Mouse (Mus musculus): Measurements from ENCODE around the gene 2010003K11Rik.
A peak's percentile ranks its signal among the peaks of the same experiment; 100 is the strongest.

The 2010003K11Rik gene

GRCm38 (mm10) chr19:4498062-4498933, at the start of gene 2010003K11Rik:
2010003K11Rik (minus strand) TSS chr19:4498583.
- DNase-seq (ENCODE audit: low spot score in 2 of 2) = no peak

- DNase-seq (ENCODE audit: low spot score in 2 of 2) = no peak
These were observed 49.4 kb upstream of the 2010003K11Rik start for GRCm38 (mm10) chr19:4547801-4548200.

GRCm38 (mm10) chr19:4545841-4546240, 47.5 kb upstream of the 2010003K11Rik start:
- DNase-seq (ENCODE audit: low spot score in 2 of 2) = no peak

- no peak for DNase-seq (ENCODE audit: low spot score in 2 of 2)
These were observed 46.7 kb upstream of the 2010003K11Rik start for GRCm38 (mm10) chr19:4545091-4545490.

- no peak for DNase-seq (ENCODE audit: low spot score in 2 of 2)
These were observed 43.7 kb upstream of the 2010003K11Rik start for GRCm38 (mm10) chr19:4542081-4542480.

- no peak for DNase-seq (ENCODE audit: low spot score in 2 of 2)
These were observed 42.6 kb upstream of the 2010003K11Rik start for GRCm38 (mm10) chr19:4540992-4541391.

- DNase-seq (ENCODE audit: low spot score in 2 of 2) = no peak
These were observed 41.9 kb upstream of the 2010003K11Rik start for GRCm38 (mm10) chr19:4540263-4540662.

GRCm38 (mm10) chr19:4536606-4537005, 38.2 kb upstream of the 2010003K11Rik start:
- no peak for DNase-seq (ENCODE audit: low spot score in 2 of 2)

- no peak for DNase-seq (ENCODE audit: low spot score in 2 of 2)
These were observed 37.5 kb upstream of the 2010003K11Rik start for GRCm38 (mm10) chr19:4535922-4536321.

DNA sequence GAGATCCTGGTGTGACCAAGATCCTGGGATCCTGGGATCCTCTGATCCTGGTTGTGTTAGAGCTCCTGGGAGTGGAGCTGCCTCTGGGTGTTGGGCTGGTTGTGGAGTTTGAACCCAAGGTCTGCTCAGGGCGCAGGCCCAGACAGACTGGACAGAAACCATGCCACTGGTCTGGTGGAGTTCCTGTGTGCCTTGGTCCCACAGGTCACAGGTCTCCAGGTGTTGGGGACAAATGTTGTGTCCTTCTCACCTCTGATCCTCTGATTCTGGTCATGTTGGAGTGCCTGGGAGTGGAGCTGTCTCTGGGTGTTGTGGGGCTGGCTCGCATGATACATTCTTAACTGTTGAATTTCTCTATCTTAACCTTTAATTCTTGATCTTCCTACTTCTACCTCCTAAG, 36.3 kb upstream of the 2010003K11Rik start:
- DNase-seq (ENCODE audit: low spot score in 2 of 2) = no peak

- DNase-seq (ENCODE audit: low spot score in 2 of 2) = no peak
These were observed 23.2 kb upstream of the 2010003K11Rik start for GRCm38 (mm10) chr19:4521426-4522050.

GRCm38 (mm10) chr19:4517483-4517882, 19.1 kb upstream of the 2010003K11Rik start:
- DNase-seq (ENCODE audit: low spot score in 2 of 2) = no peak

- no peak for DNase-seq (ENCODE audit: low spot score in 2 of 2)
These were observed 17.9 kb upstream of the 2010003K11Rik start for GRCm38 (mm10) chr19:4516288-4516687.

GRCm38 (mm10) chr19:4515746-4516145, 17.4 kb upstream of the 2010003K11Rik start:
- DNase-seq (ENCODE audit: low spot score in 2 of 2) = no peak

- no peak for DNase-seq (ENCODE audit: low spot score in 2 of 2)
These were observed 15.0 kb upstream of the 2010003K11Rik start for GRCm38 (mm10) chr19:4513236-4513858.

DNA sequence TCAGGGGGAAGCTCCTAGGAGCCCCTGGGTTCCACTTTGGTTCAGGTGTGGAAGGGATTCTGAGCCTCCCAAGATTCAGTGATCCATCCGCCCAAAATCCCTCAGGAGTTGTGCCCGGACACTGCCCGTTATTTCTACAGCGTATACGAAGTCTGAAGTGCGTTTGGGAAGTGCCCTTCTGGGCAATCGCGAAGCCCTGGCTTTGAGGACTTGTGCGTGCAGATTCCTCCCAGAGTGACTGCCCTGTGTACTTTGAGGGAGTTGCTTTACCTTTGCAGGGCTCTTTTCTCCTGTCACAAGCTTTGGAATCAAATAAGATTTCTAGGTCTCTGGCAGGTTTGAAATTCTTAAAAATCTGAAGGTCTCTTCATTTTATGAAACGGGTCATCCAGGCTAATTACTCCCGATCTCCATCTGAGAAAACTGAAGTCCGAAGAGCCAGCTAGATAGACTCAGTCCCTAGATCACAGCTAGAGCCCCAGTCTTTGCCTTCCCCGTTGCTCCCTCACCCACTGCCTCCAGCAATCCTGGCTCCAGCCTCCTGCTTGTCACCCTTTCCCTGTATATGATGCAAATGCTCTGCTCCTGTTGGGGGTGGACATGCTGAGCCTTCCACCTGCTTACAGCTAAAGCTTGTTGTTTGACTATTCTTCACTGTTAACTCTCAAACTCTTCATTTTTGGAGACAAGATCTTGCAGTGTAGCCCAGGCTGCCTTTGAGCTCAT, 12.9 kb upstream of the 2010003K11Rik start:
- DNase-seq (ENCODE audit: low spot score in 2 of 2) = no peak

DNA sequence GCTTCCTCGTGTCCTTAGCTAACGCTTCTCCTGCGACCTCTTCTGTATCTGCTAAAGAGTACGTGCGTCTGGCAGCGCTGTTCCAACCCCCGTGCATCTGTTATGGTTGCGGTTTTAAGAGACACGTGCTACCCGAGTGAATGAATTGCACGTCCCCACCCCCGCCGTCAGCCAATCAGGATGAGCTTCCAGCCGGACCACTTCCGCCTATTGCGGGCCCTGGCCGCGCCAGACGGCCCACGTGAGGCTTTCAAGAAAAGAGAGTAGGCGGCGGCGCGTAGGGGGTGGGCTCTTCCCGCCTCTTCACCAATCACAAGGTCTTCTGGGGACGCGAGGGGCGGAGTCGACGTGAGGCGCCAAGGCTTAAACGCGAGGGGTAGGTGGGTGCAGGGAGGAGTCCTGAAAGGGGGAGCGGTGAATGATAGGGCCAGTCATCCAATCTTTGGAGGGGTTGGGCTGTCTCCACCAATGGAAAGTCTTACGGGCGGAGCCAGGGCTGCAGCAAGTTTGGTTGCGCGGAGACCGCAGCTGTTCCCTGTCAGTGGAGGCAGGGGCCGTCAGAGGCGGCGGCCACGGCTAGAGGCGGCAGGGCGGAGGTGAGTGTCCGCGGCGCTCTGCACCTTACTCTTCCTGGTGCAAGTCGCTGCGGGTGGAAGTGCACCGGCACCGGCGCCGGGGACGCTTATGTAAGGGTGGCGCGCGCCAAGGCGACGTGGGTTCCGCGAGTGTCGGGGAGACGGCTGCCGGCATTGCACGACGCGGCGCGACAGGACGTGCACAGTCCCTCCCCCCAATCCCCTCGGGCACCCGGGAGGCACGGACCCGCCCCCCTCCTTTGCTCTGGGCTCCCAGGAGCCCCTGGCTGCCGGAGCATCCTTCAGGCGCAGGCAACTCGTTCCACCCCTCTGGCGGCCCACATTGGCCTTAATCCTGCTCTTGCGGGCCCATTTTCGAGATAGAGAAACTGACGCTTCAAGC, 11.9 kb upstream of the 2010003K11Rik start, which contains the start of gene Pcx:
Gene Pcx (plus strand): TSS at position 487 of the 978 bp plus-strand sequence.
- DNase-seq (ENCODE audit: low spot score in 2 of 2) = peak; percentile 99 to 100

GRCm38 (mm10) chr19:4507746-4508145, 9.4 kb upstream of the 2010003K11Rik start:
- DNase-seq (ENCODE audit: low spot score in 2 of 2) = no peak

DNA sequence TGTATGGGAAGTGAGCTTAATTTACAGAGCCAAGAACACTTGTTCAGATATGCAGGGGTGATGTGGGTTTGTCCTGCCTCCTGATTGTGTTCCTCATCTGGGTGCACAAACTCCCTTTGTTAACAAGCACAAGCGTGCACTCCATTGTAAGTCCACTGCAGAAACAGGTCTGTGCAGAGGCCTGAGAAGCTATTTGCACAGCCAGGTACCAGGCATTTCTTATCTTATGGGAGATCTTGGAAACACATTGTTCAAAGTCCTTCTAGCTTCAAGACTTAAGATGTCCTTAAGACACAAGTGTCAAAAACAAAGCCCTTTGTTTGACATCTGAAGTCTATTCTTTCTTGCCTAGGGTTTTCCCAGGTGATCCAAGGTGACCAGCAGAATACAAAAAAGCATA, 6.4 kb upstream of the 2010003K11Rik start:
- DNase-seq (ENCODE audit: low spot score in 2 of 2) = no peak

- DNase-seq (ENCODE audit: low spot score in 2 of 2) = no peak
These were observed 4.3 kb upstream of the 2010003K11Rik start for GRCm38 (mm10) chr19:4502701-4503100.

Data from left cerebral cortex, adult 9 months (tissue).